Mouse (Mus musculus) spleen, adult 2 months (tissue): ENCODE measurements around the gene Prkcz.

ENCODE experiments used
- CTCF ChIP-seq: fragments of 200-500 bp; IDR thresholded peaks from 2 replicates; pipeline ENCODE4 v1.5.1; 2011; ENCODE audit warnings: mild to moderate bottlenecking, inconsistent platforms; ENCODE audit not compliant: insufficient read depth, insufficient read length, insufficient replicate concordance; ENCODE audit errors: extremely low read depth
- POLR2A ChIP-seq: fragments of 200-500 bp; IDR thresholded peaks from 2 replicates; pipeline ENCODE4 v1.6.1; 2011; ENCODE audit warnings: low read depth, low read length, inconsistent platforms

DNA sequence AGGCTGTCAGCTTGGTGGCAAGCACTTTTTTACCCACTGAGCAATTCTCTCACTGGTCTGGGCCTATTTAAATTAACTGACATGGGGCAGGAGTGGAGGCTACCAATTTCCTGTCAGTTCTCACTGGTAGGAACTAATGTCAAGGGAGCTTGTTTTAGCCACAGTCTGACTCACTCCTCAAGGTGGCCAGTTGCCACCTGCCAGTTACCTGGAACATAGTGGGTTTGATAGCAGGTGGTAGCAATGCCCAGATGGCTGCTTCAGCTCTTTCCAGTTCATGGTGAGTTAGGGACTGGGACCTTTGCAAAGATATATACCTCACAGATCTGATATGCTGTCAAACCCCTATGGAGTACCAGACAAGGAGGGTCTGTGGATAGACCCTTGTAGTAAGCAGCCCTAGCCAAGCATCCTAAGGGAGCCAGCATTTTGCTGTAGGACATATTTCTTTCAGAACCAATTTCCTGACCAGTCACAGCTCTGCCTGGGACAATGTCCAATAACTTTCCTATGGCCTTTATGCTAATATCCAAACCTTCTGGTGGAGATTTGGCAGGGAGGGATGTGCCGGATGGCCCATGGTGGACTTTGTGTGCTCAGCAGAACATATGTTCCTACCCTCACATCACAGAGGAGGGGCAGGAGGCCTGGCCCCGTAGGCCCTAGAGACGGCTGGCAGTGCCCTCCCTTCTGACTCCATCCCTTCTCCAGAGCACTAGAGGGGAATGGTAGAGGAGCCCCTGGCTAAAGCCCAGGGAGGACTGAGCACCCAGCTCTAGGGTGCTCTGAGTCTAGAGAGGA lies 96.4 kb downstream of the Prkcz start:
- no peak for TF ChIP-seq POLR2A
- no peak for TF ChIP-seq CTCF
